Mouse (Mus musculus) liver (tissue): Measurements from ENCODE around the gene Elovl5.
A peak's percentile ranks its signal among the peaks of the same experiment; 100 is the strongest.

Experiments used
- DNase-seq: peaks from one replicate; pipeline ENCODE4 v3.0.0-alpha.2; 2020; ENCODE audit warnings: mixed read lengths

Gene Elovl5

GRCm38 (mm10) chr9:77955964-77956363 is 38.8 kb downstream of the Elovl5 start:
- DNase-seq: no peak

DNA sequence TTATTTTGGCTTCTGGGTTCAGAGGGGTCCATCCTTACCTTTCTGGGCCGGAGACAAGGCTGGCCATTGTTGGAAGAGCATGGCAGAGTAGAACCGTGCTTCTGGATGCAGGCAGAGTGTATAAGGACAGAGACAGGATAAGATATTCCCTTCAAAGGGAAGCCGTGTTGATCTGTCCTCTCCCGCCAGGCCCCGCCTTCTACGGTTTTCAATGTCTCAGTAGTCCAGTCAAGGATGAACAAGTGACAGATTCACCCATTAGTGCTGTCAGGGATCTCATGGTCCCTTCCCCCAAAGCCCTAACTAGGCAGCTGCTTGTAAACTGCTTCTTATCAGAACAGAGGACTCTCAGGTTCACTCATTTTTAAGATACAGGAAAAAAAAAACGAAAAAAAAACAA is 41.2 kb downstream of the Elovl5 start:
- DNase-seq: no peak

- DNase-seq: no peak
Measured at GRCm38 (mm10) chr9:77959759-77960158, 42.6 kb downstream of the Elovl5 start.

GRCm38 (mm10) chr9:77961350-77961749 is 44.2 kb downstream of the Elovl5 start:
- no peak for DNase-seq

DNA sequence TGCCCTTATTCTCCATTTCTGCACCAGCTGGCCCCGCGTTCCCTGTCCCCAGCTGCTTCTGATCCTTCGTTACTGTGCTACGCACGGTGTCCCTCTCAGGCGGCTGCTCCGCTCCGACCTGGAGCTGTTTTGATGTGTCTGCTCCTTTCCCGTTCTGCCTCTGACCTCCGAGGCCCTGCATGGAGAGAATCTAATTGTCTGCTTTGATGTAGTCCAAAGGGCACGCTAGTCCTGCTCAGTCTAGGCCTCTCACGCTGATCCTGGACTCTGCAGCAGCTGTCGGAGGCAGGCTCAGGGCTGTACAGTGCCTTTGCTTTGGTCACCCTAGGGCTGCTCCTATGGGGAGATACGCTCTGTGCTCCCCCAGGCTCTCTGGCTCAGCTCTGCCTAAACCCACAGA is 46.9 kb downstream of the Elovl5 start:
- DNase-seq: peak; percentile 13

DNA sequence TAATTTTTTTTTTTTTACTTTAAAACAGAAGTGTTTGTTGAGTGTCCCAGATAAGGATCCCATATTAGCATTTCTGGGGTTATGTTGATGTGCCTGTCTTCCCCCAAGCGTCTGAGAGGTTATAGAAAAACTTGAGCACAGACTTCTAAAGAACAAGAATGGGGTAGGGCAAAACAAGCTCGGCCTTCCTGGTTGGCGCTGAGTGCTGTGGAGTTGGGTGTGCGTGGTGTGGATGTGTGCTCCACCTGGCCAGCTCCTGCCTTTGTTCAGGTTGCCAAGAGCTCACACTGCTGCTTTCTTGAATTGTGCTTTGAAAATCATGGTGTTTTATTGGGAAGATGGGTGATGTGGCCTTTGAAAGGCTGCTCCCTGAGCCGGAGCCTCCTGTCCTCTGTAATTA is 48.1 kb downstream of the Elovl5 start:
- DNase-seq: no peak

GRCm38 (mm10) chr9:77965768-77966552 is 48.8 kb downstream of the Elovl5 start:
- no peak for DNase-seq

GRCm38 (mm10) chr9:77966861-77967260 is 49.7 kb downstream of the Elovl5 start:
- DNase-seq: no peak

GRCm38 (mm10) chr9:77967584-77968163 is 50.5 kb downstream of the Elovl5 start:
- DNase-seq: no peak

GRCm38 (mm10) chr9:77969192-77969953 is 52.2 kb downstream of the Elovl5 start:
- DNase-seq: no peak

- no peak for DNase-seq
Measured at GRCm38 (mm10) chr9:77979000-77979399, 61.8 kb downstream of the Elovl5 start.

GRCm38 (mm10) chr9:77982616-77983015 is 65.5 kb downstream of the Elovl5 start:
- DNase-seq: no peak

DNA sequence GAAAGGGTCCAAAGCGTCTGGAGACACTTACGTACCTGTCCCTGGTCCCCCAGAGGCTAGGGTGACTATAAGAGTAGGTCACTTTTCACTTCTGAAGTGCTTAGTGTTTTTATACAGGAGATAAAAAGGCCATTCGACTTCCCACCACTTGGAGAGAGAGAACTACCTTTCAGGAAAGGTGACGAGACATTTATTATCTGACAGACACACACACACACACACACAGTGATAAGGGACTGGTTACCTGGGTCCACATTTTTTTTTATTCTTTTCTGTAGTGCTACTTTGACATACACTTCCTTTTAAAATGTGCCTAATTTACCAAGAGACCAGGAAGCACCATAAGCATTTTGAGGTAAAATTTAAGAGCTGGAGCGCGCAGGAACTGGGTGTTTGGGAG is 66.4 kb downstream of the Elovl5 start:
- DNase-seq: no peak

GRCm38 (mm10) chr9:77986153-77986795 is 69.1 kb downstream of the Elovl5 start:
- no peak for DNase-seq

GRCm38 (mm10) chr9:77989626-77990025 is 72.5 kb downstream of the Elovl5 start:
- DNase-seq: no peak

- no peak for DNase-seq
Measured at GRCm38 (mm10) chr9:77990278-77990677, 73.1 kb downstream of the Elovl5 start.

DNA sequence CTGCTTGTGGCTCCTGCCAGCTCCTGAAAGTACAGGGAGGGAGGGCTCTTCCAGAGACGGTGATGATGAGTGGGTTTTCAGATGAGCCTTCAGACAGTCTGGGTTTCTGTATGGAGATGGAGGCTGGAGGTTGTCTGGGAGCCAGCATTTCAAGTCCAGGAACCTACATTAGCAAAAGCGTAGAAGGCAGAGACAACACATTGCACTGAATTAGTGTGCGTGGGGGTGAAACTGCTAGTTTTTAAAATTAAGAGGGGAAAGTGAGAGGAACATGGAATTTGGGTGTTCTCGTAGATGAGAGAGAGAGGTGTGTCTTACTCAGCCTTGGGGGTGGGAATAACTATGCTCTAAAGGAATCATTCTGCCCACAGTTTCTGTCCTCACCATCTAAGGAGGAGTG is 74.5 kb downstream of the Elovl5 start:
- DNase-seq: no peak

DNA sequence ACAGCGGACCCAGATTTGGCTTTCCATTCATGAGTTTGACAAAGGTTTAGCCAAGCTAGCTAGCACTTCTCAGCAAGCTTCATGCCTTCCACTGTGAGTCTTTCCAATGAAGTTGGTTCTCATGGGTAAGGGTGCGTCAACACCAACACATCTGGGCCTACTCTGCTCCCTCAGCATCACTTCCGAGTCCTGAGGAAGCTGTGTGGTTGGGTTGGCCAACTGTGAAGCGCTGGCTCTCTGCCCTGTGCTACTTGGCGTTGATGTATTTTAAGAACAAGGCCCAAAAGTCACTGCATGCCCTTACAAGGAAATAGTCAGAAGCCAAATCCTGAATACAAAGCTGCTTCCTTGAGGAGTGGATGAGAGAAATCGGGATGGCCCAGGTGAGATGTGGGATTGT is 75.1 kb downstream of the Elovl5 start:
- no peak for DNase-seq

- peak; percentile 42 for DNase-seq
Measured at GRCm38 (mm10) chr9:77993101-77993500, 75.9 kb downstream of the Elovl5 start.

GRCm38 (mm10) chr9:77993538-77994255 is 76.5 kb downstream of the Elovl5 start:
- peak; percentile 47 for DNase-seq

DNA sequence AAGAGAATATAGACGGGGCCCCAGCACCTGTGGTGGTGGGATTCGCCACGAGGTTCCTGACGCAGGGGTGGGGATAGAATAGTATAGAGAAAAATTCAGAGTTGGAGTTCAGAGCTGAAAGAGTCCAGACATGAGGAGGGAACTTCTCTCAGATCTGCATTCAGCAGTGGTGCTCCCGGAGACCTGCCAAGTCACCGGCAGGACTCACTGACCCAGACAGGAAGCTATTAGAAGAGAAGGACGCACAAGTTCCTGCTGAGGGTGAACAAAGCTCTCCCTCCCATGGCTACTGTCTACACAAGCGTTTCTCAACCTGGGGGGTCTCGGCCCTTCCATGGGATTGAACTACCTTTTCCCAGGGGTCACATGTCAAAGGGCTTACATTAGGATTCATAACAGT is 78.1 kb downstream of the Elovl5 start:
- peak; percentile 33 for DNase-seq
